Mouse (Mus musculus) gastrocnemius, postnatal 10 days (tissue): Measurements from ENCODE around the gene Naip5. TPM values are rescaled to one million over a fixed set of nuclear protein-coding genes. Genes with fewer than 3 reads are reported as not detected.

ENCODE experiments used
- total RNA-seq, 2 experiments: library from RNA; stranded (reverse); gene quantifications; 2 replicates each; pipeline ENCODE4 v1.2.3; 2021

Gene Naip5
- total RNA-seq, 2 experiments from 2014 or later = 0.14 to 0.20 TPM

Other genes starting within 250 kb of the Naip5 start
- gene Mccc2, start 230.7 kb downstream of the Naip5 start, total RNA-seq = 10 to 100 TPM; 30.5 to 31.5 TPM
- 10 to 100 TPM; 10.9 to 19.6 TPM for gene Bdp1, start 142.3 kb downstream of the Naip5 start, total RNA-seq
- gene Serf1, start 138.3 kb downstream of the Naip5 start, total RNA-seq = 10 to 100 TPM; 25.0 to 27.1 TPM
- 10 to 100 TPM; 20.5 to 26.2 TPM for gene Smn1, start 121.5 kb downstream of the Naip5 start, total RNA-seq
- under 1 TPM; 0.19 to 0.38 TPM for gene Naip2, start 44.2 kb downstream of the Naip5 start, total RNA-seq
- gene Naip6, start 71.4 kb upstream of the Naip5 start, total RNA-seq = under 1 TPM; 0.09 to 0.11 TPM
- not detected for gene Naip1, start 206.5 kb upstream of the Naip5 start, total RNA-seq
- 10 to 100 TPM; 25.9 to 30.0 TPM for gene Gtf2h2, start 246.3 kb upstream of the Naip5 start, total RNA-seq